Mouse (Mus musculus): Measurements from ENCODE around the gene Gm10644. TPM values are rescaled to one million over a fixed set of nuclear protein-coding genes. Genes with fewer than 3 reads are reported as not detected.
"Not testable (repeated sequence)": the region's sequence is repeated elsewhere in the genome, so short reads cannot be mapped to it uniquely, and the experiment has no call there.

The Gm10644 gene
- polyA plus RNA-seq, 1 experiment from 2014 or later = 0.82 TPM

- 96% methylated on average over 2 of the region's 2 CpGs for WGBS
Observed at GRCm38 (mm10) chr8:83983222-83983621, 28.2 kb upstream of the Gm10644 start.

GRCm38 (mm10) chr8:83982449-83982848, 27.4 kb upstream of the Gm10644 start:
- Histone ChIP-seq H3K9me3 (ENCODE audit: control insufficient read depth, low read length) (no peaks in the 10 kb centered on the region), H3K4me3 (ENCODE audit: low read depth, low read length) (no peak overlapping the region), H3K36me3 (ENCODE audit: control insufficient read depth, insufficient read depth, low read length) (peaks cover 64% of the 10 kb centered on the region), H3K27ac (replicated peaks; ENCODE audit: low read depth, low read length) (no peak overlapping the region), H3K27me3 (replicated peaks; ENCODE audit: control insufficient read depth, insufficient read depth, low read length) (no peaks in the 10 kb centered on the region), H3K9ac (ENCODE audit: low read depth, low read length) (no peak overlapping the region), H3K4me2 (ENCODE audit: low read depth, low read length) (no peak overlapping the region), H3K4me1 (ENCODE audit: control insufficient read depth, insufficient read depth, low read length) (0 out of 2 replicates have a peak, but pooled peaks cover 2% of the 10 kb centered on the region)
- no peak for ATAC-seq (ENCODE audit: low read depth)
- WGBS = 86% methylated on average over 4 of the region's 4 CpGs
- no peak for DNase-seq (ENCODE audit: low spot score)

More at GRCm38 (mm10) chr8:83983222-83983621, 28.2 kb upstream of the Gm10644 start:
- H3K36me3 ChIP-seq (ENCODE audit: control insufficient read depth, insufficient read depth, low read length) = peaks cover 72% of the 10 kb centered on the region
- not testable (repeated sequence) for H3K27ac ChIP-seq (replicated peaks; ENCODE audit: low read depth, low read length); H3K4me1 ChIP-seq (ENCODE audit: control insufficient read depth, insufficient read depth, low read length); H3K9ac ChIP-seq (ENCODE audit: low read depth, low read length); ATAC-seq (ENCODE audit: low read depth); H3K4me2 ChIP-seq (ENCODE audit: low read depth, low read length); H3K27me3 ChIP-seq (replicated peaks; ENCODE audit: control insufficient read depth, insufficient read depth, low read length); DNase-seq (ENCODE audit: low spot score); H3K9me3 ChIP-seq (ENCODE audit: control insufficient read depth, low read length); H3K4me3 ChIP-seq (ENCODE audit: low read depth, low read length)

GRCm38 (mm10) chr8:83981533-83981932, 26.5 kb upstream of the Gm10644 start:
- no peaks in the 10 kb centered on the region for H3K27me3 ChIP-seq (replicated peaks; ENCODE audit: control insufficient read depth, insufficient read depth, low read length)
- no peak overlapping the region for H3K4me3 ChIP-seq (ENCODE audit: low read depth, low read length)
- peaks cover 55% of the 10 kb centered on the region for H3K36me3 ChIP-seq (ENCODE audit: control insufficient read depth, insufficient read depth, low read length)
- no peak for ATAC-seq (ENCODE audit: low read depth)
- H3K9me3 ChIP-seq (ENCODE audit: control insufficient read depth, low read length) = no peaks in the 10 kb centered on the region
- no peak overlapping the region for H3K9ac ChIP-seq (ENCODE audit: low read depth, low read length)
- 97% methylated on average over 7 of the region's 7 CpGs for WGBS
- H3K4me1 ChIP-seq (ENCODE audit: control insufficient read depth, insufficient read depth, low read length) = 0 out of 2 replicates have a peak, but pooled peaks cover 6% of the 10 kb centered on the region
- no peak overlapping the region for H3K27ac ChIP-seq (replicated peaks; ENCODE audit: low read depth, low read length)
- DNase-seq (ENCODE audit: low spot score) = no peak
- H3K4me2 ChIP-seq (ENCODE audit: low read depth, low read length) = no peak overlapping the region

GRCm38 (mm10) chr8:83980845-83981244, 25.8 kb upstream of the Gm10644 start:
- Histone ChIP-seq H3K4me2 (ENCODE audit: low read depth, low read length) (no peak overlapping the region), H3K36me3 (ENCODE audit: control insufficient read depth, insufficient read depth, low read length) (peaks cover 48% of the 10 kb centered on the region), H3K4me1 (ENCODE audit: control insufficient read depth, insufficient read depth, low read length) (0 out of 2 replicates have a peak, but pooled peaks cover 6% of the 10 kb centered on the region), H3K9me3 (ENCODE audit: control insufficient read depth, low read length) (no peaks in the 10 kb centered on the region), H3K27me3 (replicated peaks; ENCODE audit: control insufficient read depth, insufficient read depth, low read length) (no peaks in the 10 kb centered on the region), H3K4me3 (ENCODE audit: low read depth, low read length) (no peak overlapping the region), H3K9ac (ENCODE audit: low read depth, low read length) (no peak overlapping the region; the same call in 1 of the 2 replicates), H3K27ac (replicated peaks; ENCODE audit: low read depth, low read length) (no peak overlapping the region)
- DNase-seq (ENCODE audit: low spot score) (no peak), ATAC-seq (ENCODE audit: low read depth) (no peak)
- 82% methylated on average over 8 of the region's 8 CpGs for WGBS

- Histone ChIP-seq H3K36me3 (ENCODE audit: control insufficient read depth, insufficient read depth, low read length) (peaks cover 45% of the 10 kb centered on the region), H3K4me2 (ENCODE audit: low read depth, low read length) (no peak overlapping the region; the same call in 1 of the 2 replicates), H3K4me1 (ENCODE audit: control insufficient read depth, insufficient read depth, low read length) (0 out of 2 replicates have a peak, but pooled peaks cover 6% of the 10 kb centered on the region), H3K27me3 (replicated peaks; ENCODE audit: control insufficient read depth, insufficient read depth, low read length) (no peaks in the 10 kb centered on the region), H3K4me3 (ENCODE audit: low read depth, low read length) (no peak overlapping the region), H3K27ac (replicated peaks; ENCODE audit: low read depth, low read length) (no peak overlapping the region), H3K9me3 (ENCODE audit: control insufficient read depth, low read length) (no peaks in the 10 kb centered on the region), H3K9ac (ENCODE audit: low read depth, low read length) (peak overlapping the region; percentile 19; the same call in 1 of the 2 replicates)
- 100% methylated on average over 1 of the region's 1 CpGs for WGBS
- peak; percentile 62 for ATAC-seq (ENCODE audit: low read depth)
- no peak for DNase-seq (ENCODE audit: low spot score)
Observed at GRCm38 (mm10) chr8:83980250-83980649, 25.2 kb upstream of the Gm10644 start.

- DNase-seq (ENCODE audit: low spot score) (no peak), ATAC-seq (ENCODE audit: low read depth) (no peak)
- no peak overlapping the region for H3K27ac ChIP-seq (replicated peaks; ENCODE audit: low read depth, low read length)
- H3K4me3 ChIP-seq (ENCODE audit: low read depth, low read length) = no peak overlapping the region
- WGBS = 69% methylated on average over 9 of the region's 9 CpGs
- no peaks in the 10 kb centered on the region for H3K27me3 ChIP-seq (replicated peaks; ENCODE audit: control insufficient read depth, insufficient read depth, low read length)
- H3K4me1 ChIP-seq (ENCODE audit: control insufficient read depth, insufficient read depth, low read length) = peaks cover 13% of the 10 kb centered on the region
- H3K36me3 ChIP-seq (ENCODE audit: control insufficient read depth, insufficient read depth, low read length) = peaks cover 27% of the 10 kb centered on the region
- H3K4me2 ChIP-seq (ENCODE audit: low read depth, low read length) = no peak overlapping the region
- H3K9ac ChIP-seq (ENCODE audit: low read depth, low read length) = no peak overlapping the region
- H3K9me3 ChIP-seq (ENCODE audit: control insufficient read depth, low read length) = no peaks in the 10 kb centered on the region
Observed at GRCm38 (mm10) chr8:83978200-83978599, 23.2 kb upstream of the Gm10644 start.

GRCm38 (mm10) chr8:83977646-83978045, 22.6 kb upstream of the Gm10644 start:
- Histone ChIP-seq H3K4me1 (ENCODE audit: control insufficient read depth, insufficient read depth, low read length) (peaks cover 13% of the 10 kb centered on the region), H3K4me3 (ENCODE audit: low read depth, low read length) (no peak overlapping the region), H3K9me3 (ENCODE audit: control insufficient read depth, low read length) (no peaks in the 10 kb centered on the region), H3K36me3 (ENCODE audit: control insufficient read depth, insufficient read depth, low read length) (peaks cover 21% of the 10 kb centered on the region), H3K9ac (ENCODE audit: low read depth, low read length) (no peak overlapping the region), H3K27ac (replicated peaks; ENCODE audit: low read depth, low read length) (no peak overlapping the region), H3K4me2 (ENCODE audit: low read depth, low read length) (no peak overlapping the region), H3K27me3 (replicated peaks; ENCODE audit: control insufficient read depth, insufficient read depth, low read length) (no peaks in the 10 kb centered on the region)
- DNase-seq (ENCODE audit: low spot score) = no peak
- 50% methylated on average over 6 of the region's 6 CpGs for WGBS
- no peak for ATAC-seq (ENCODE audit: low read depth)

GRCm38 (mm10) chr8:83976779-83977350, 21.9 kb upstream of the Gm10644 start:
- H3K9me3 ChIP-seq (ENCODE audit: control insufficient read depth, low read length) = no peaks in the 10 kb centered on the region
- peaks cover 13% of the 10 kb centered on the region for H3K36me3 ChIP-seq (ENCODE audit: control insufficient read depth, insufficient read depth, low read length)
- H3K4me2 ChIP-seq (ENCODE audit: low read depth, low read length) = no peak overlapping the region
- ATAC-seq (ENCODE audit: low read depth) = no peak
- no peak overlapping the region for H3K4me3 ChIP-seq (ENCODE audit: low read depth, low read length)
- 82% methylated on average over 5 of the region's 5 CpGs for WGBS
- peaks cover 15% of the 10 kb centered on the region for H3K4me1 ChIP-seq (ENCODE audit: control insufficient read depth, insufficient read depth, low read length)
- no peak overlapping the region for H3K9ac ChIP-seq (ENCODE audit: low read depth, low read length)
- no peaks in the 10 kb centered on the region for H3K27me3 ChIP-seq (replicated peaks; ENCODE audit: control insufficient read depth, insufficient read depth, low read length)
- no peak for DNase-seq (ENCODE audit: low spot score)
- H3K27ac ChIP-seq (replicated peaks; ENCODE audit: low read depth, low read length) = no peak overlapping the region

- H3K27ac ChIP-seq (replicated peaks; ENCODE audit: low read depth, low read length) = no peak overlapping the region
- DNase-seq (ENCODE audit: low spot score) (no peak), ATAC-seq (ENCODE audit: low read depth) (no peak)
- 83% methylated on average over 4 of the region's 4 CpGs for WGBS
- H3K27me3 ChIP-seq (replicated peaks; ENCODE audit: control insufficient read depth, insufficient read depth, low read length) = no peaks in the 10 kb centered on the region
- H3K4me2 ChIP-seq (ENCODE audit: low read depth, low read length) = no peak overlapping the region
- no peak overlapping the region for H3K9ac ChIP-seq (ENCODE audit: low read depth, low read length)
- peaks cover 16% of the 10 kb centered on the region for H3K4me1 ChIP-seq (ENCODE audit: control insufficient read depth, insufficient read depth, low read length)
- H3K4me3 ChIP-seq (ENCODE audit: low read depth, low read length) = no peak overlapping the region
- H3K9me3 ChIP-seq (ENCODE audit: control insufficient read depth, low read length) = no peaks in the 10 kb centered on the region
- peaks cover 6% of the 10 kb centered on the region for H3K36me3 ChIP-seq (ENCODE audit: control insufficient read depth, insufficient read depth, low read length)
Observed at GRCm38 (mm10) chr8:83976101-83976630, 21.2 kb upstream of the Gm10644 start.

Measured in embryonic facial prominence, embryonic 14.5 days (tissue).